ENCODE assay signal across 8 mouse cellular contexts in genomic region chr10:62340095-62340731, GRCm38 (mm10). TPM values are rescaled to one million over a fixed set of nuclear protein-coding genes. Genes with fewer than 3 reads are reported as not detected.
A peak's percentile ranks its signal among the peaks of the same experiment; 100 is the strongest.
DNase-seq lines count a peak whose midpoint lies in the region; ATAC-seq lines count a peak whose summit lies in the region.

No protein-coding gene starts in this region.

- peak; percentile 98 for ATAC-seq in hindbrain, embryonic 16.5 days

- peak overlapping the region; percentile 88 for H3K27ac ChIP-seq in hindbrain, embryonic 16.5 days (ENCODE audit: low read depth, low read length)
- peak overlapping the region; percentile 76 for H3K27ac ChIP-seq in macrophage

- H3K4me2 ChIP-seq in hindbrain, embryonic 16.5 days (ENCODE audit: low read length) = peak overlapping the region; percentile 76

- H3K4me3 ChIP-seq in hindbrain, embryonic 16.5 days (ENCODE audit: low read length) = peak overlapping the region; percentile 67
- H3K4me3 ChIP-seq in macrophage (ENCODE audit: inconsistent target) = peak overlapping the region; percentile 84

- H3K36me3 ChIP-seq in hindbrain, embryonic 16.5 days (ENCODE audit: control insufficient read depth, insufficient read depth, low read length) = no peaks in the 10 kb centered on the region
- no peaks in the 10 kb centered on the region for H3K36me3 ChIP-seq in macrophage (ENCODE audit: inconsistent target)

- peaks cover 32% of the 10 kb centered on the region for H3K4me1 ChIP-seq in hindbrain, embryonic 16.5 days (ENCODE audit: control insufficient read depth, insufficient read depth, low read depth, low read length)

- whole genome bisulfite sequencing in hindbrain, embryonic 16.5 days = under 1% methylated on average over 38 of the region's 38 CpGs
- WGBS in macrophage (ENCODE audit: missing documents) = 1% methylated on average over 27 of the region's 38 CpGs

- H3K9me3 ChIP-seq in hindbrain, embryonic 16.5 days (ENCODE audit: control insufficient read depth, low read length) = no peaks in the 10 kb centered on the region

- no peaks in the 10 kb centered on the region for H3K27me3 ChIP-seq in hindbrain, embryonic 16.5 days (replicated peaks; ENCODE audit: control insufficient read depth, insufficient read depth, low read length)

- DNase-seq in R1 (ENCODE audit: low read depth, low spot score) = peak; percentile 97
- peak; percentile 96 to 97 for DNase-seq in cerebellum, postnatal 25 days
- DNase-seq in frontal cortex, postnatal 36 days (ENCODE audit: low spot score in 2 of 2) = peak; percentile 98
- DNase-seq in left cerebral cortex, adult 18-20 months (ENCODE audit: low spot score in 2 of 2) = peak; percentile 96 to 98
- peak; percentile 98 for DNase-seq in right cerebral cortex, adult 18-20 months
- DNase-seq in urinary bladder, postnatal 10 days (ENCODE audit: low spot score) = peak; percentile 93

- H3K79me2 ChIP-seq in macrophage (ENCODE audit: inconsistent target) = peaks cover 58% of the 10 kb centered on the region

- peak overlapping the region; percentile 71 for H3K9ac ChIP-seq in hindbrain, embryonic 16.5 days (ENCODE audit: low read depth, low read length)

RNA-seq across cellular contexts. Expression of gene Hk1, which starts 39.5 kb away (rescaled TPM):
- 161 and 164 TPM in 2 replicates for polyA plus RNA-seq in hindbrain, embryonic 16.5 days (2015; fragmentation: Nextera tagmentation; extraction: Ambion mirVana)
- total RNA-seq in left cerebral cortex, adult 18-20 months (2021) = 100 to 1,000 TPM; 311 to 318 TPM
- 100 to 1,000 TPM in 5 of 26 experiments, 10 to 100 TPM in 21; 33.0 to 231 (median 68.5) TPM for total RNA-seq in macrophage (2018; cell fraction: chromatin; rRNA removed)
- total RNA-seq in macrophage (2018; cell fraction: cytosol; rRNA removed) = 100 to 1,000 TPM in 10 of 26 experiments, 10 to 100 TPM in 16; 40.9 to 149 (median 85.6) TPM
- total RNA-seq in macrophage (2018; cell fraction: nucleus; rRNA removed) = 100 to 1,000 TPM in 12 of 26 experiments, 10 to 100 TPM in 14; 28.4 to 169 (median 95.4) TPM
- polyA plus RNA-seq in macrophage (2018) = 41.4 to 62.1 TPM (median 46.7 TPM) in 3 replicates

Comparison
In these comparisons a context has a peak if more than half of its experiments do, and no peak if none do; other contexts are left out.
1. Peak in every context shown above with its lines: DNase-seq, ATAC-seq, H3K4me3 ChIP-seq and H3K27ac ChIP-seq.